Mouse (Mus musculus) heart, postnatal 0 days (tissue): Measurements from ENCODE around the gene 9330159F19Rik. TPM values are rescaled to one million over a fixed set of nuclear protein-coding genes. Genes with fewer than 3 reads are reported as not detected.

Source experiments
- ATAC-seq: fragments of 200-750 bp; cut with Nextera tagmentation; 2 replicates; pipeline ENCODE4 v1.8.0; 2017; ENCODE audit warnings: low read depth, moderate number of reproducible peaks, moderate library complexity; ENCODE audit not compliant: insufficient read depth
- DNase-seq: peaks from one replicate; pipeline ENCODE4 v3.0.0-alpha.2; 2016; ENCODE audit warnings: low spot score
- H3K27ac ChIP-seq: fragments of 300-500 bp; sonication (generic); 2 replicates; pipeline ENCODE4 v1.5.1; 2014; ENCODE audit warnings: low read depth, mild to moderate bottlenecking
- H3K27me3 ChIP-seq: fragments of 300-500 bp; sonication (generic); 2 replicates; pipeline ENCODE4 v1.6.1; 2014; ENCODE audit warnings: low read length, mixed read lengths; ENCODE audit not compliant: control insufficient read depth, insufficient read depth
- H3K36me3 ChIP-seq: fragments of 300-500 bp; sonication (generic); replicated peaks from 2 replicates; pipeline ENCODE4 v1.6.1; 2014; ENCODE audit warnings: low read length, mixed read lengths; ENCODE audit not compliant: control insufficient read depth, insufficient read depth
- H3K4me1 ChIP-seq: fragments of 300-500 bp; sonication (generic); 2 replicates; pipeline ENCODE4 v1.6.1; 2014; ENCODE audit warnings: antibody characterized with exemption; ENCODE audit not compliant: control insufficient read depth, insufficient read depth
- H3K4me2 ChIP-seq: fragments of 300-500 bp; sonication (generic); 2 replicates; pipeline ENCODE4 v1.6.1; 2014; ENCODE audit warnings: low read depth, mild to moderate bottlenecking, low read length, moderate library complexity
- H3K4me3 ChIP-seq: fragments of 300-500 bp; sonication (generic); 2 replicates; pipeline ENCODE4 v1.5.1; 2014; ENCODE audit warnings: low read depth, low read length
- H3K9ac ChIP-seq: fragments of 300-500 bp; sonication (generic); replicated peaks from 2 replicates; pipeline ENCODE4 v1.6.1; 2014; ENCODE audit warnings: low read depth, low read length, mixed read lengths
- H3K9me3 ChIP-seq: fragments of 300-500 bp; sonication (generic); replicated peaks from 2 replicates; pipeline ENCODE4 v1.6.1; 2016; ENCODE audit warnings: low read length; ENCODE audit not compliant: control insufficient read depth
- CTCF ChIP-seq: IDR thresholded peaks from 2 replicates; pipeline ENCODE4 v1.5.1; 2016; ENCODE audit warnings: antibody characterized with exemption, control low read depth, low read depth
- EP300 ChIP-seq: IDR thresholded peaks from 2 replicates; pipeline ENCODE4 v1.6.1; 2016; ENCODE audit warnings: antibody characterized with exemption, low read depth
- WGBS: fragments of 180-500 bp; shearing (Covaris S2); extraction: QIAGEN DNeasy Blood & Tissue Kit; methylation state at CpG from one replicate; pipeline ENCODE4 v1.1.7; 2014; 5-methylcytosine and 5-hydroxymethylcytosine counted together
- polyA plus RNA-seq: library from polyadenylated mRNA; unstranded; fragments of >200 nt; fragmentation: Nextera tagmentation; extraction: Ambion mirVana; gene quantifications from 2 replicates; pipeline ENCODE4 v1.2.1, GENCODE M21; 2015
- total RNA-seq: library from RNA; depleted of rRNA; stranded (reverse); fragments of >200 nt; gene quantifications from 2 replicates; pipeline ENCODE4 v1.2.3, GENCODE M21; 2014; ENCODE audit warnings: low replicate concordance; rRNA removed

Gene 9330159F19Rik
- total and polyA plus RNA-seq, 2 experiments from 2014 or later: not detected

DNA sequence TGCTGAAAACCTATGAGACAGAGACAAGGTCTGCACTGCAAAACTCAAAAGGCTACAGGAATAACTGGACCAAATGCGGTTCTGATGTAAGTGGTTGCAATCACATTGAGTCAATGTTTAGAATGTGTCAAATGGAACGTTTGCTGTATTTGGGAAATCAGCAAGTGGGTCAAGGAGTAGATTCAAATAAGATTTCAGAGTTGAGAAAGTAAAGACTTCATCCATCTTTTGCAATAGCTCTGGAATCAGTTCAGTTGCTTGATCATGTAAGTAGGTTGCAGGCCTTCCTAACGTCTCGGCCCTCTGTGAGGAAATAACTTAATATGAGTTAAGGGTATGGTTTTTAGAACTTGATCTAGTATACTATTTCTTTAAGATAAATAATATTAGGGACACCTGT lies 13.9 kb downstream of the 9330159F19Rik start:
- Histone ChIP-seq H3K4me2 (no peak overlapping the region), H3K9ac (no peak overlapping the region), H3K9me3 (no peaks in the 10 kb centered on the region), H3K27ac (no peak overlapping the region), H3K4me1 (no peaks in the 10 kb centered on the region), H3K27me3 (no peaks in the 10 kb centered on the region), H3K4me3 (no peak overlapping the region), H3K36me3 (no peaks in the 10 kb centered on the region)
- 76% methylated on average over 4 of the region's 4 CpGs for WGBS
- no peak for ATAC-seq
- TF ChIP-seq CTCF (no peak), EP300 (no peak)
- no peak for DNase-seq

DNA sequence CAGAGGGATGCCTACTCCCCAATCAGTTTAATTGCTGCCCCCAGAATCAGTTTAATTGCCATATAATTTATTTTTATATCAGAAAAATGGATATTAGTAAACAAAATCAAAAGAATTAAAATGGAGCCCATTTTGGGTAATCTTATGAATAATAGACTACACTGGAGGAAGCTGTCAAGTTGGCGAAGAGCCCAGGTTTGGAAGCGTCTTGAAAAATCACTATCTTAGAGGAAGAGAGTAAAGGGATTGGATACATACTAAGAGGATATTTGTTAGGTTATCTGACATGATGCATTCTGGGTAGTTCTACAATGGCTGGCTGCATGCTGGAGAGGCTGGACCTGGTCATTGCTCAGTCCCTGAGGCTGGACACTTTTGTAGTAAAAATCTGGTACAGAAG lies 19.8 kb downstream of the 9330159F19Rik start:
- Histone ChIP-seq H3K27me3 (no peaks in the 10 kb centered on the region), H3K36me3 (no peaks in the 10 kb centered on the region), H3K9me3 (no peaks in the 10 kb centered on the region), H3K9ac (no peak overlapping the region), H3K4me2 (no peak overlapping the region), H3K4me1 (no peaks in the 10 kb centered on the region), H3K4me3 (no peak overlapping the region), H3K27ac (no peak overlapping the region)
- DNase-seq (no peak), ATAC-seq (no peak)
- TF ChIP-seq CTCF (no peak), EP300 (no peak)
- 60% methylated on average over 2 of the region's 2 CpGs for WGBS

Other genes starting within 250 kb of the 9330159F19Rik start
- not detected in 2 replicates for gene 2310057J18Rik, start 225.3 kb upstream of the 9330159F19Rik start, total RNA-seq
- not detected in 2 replicates for gene 2310057J18Rik, start 225.3 kb upstream of the 9330159F19Rik start, polyA plus RNA-seq
- 2.9 TPM in 1 of 2 replicates, not detected in the other for gene Soga3, start 67.8 kb upstream of the 9330159F19Rik start, total RNA-seq
- gene Soga3, start 67.8 kb upstream of the 9330159F19Rik start, polyA plus RNA-seq: 0.07 TPM in 2 replicates
- not detected in 2 replicates for gene Gm49353, start 12.7 kb upstream of the 9330159F19Rik start, total RNA-seq
- not detected in 2 replicates for gene Gm49353, start 12.7 kb upstream of the 9330159F19Rik start, polyA plus RNA-seq
- 12.1 and 27.1 TPM in 2 replicates for gene Echdc1, start 101.6 kb downstream of the 9330159F19Rik start, total RNA-seq
- 19.5 and 19.9 TPM in 2 replicates for gene Echdc1, start 101.6 kb downstream of the 9330159F19Rik start, polyA plus RNA-seq
- gene Rnf146, start 150.8 kb downstream of the 9330159F19Rik start, total RNA-seq: 34.6 and 37.3 TPM in 2 replicates
- gene Rnf146, start 150.8 kb downstream of the 9330159F19Rik start, polyA plus RNA-seq: 38.6 and 39.3 TPM in 2 replicates